Mouse (Mus musculus) lung, adult 2 months (tissue): Measurements from ENCODE around the gene Vac14.

Experiments used
- CTCF ChIP-seq: fragments of 200-500 bp; IDR thresholded peaks from 2 replicates; pipeline ENCODE4 v1.5.1; 2011; ENCODE audit warnings: mild to moderate bottlenecking, low read length, control low read depth; ENCODE audit not compliant: insufficient read depth
- POLR2A ChIP-seq: fragments of 200-500 bp; IDR thresholded peaks from 2 replicates; pipeline ENCODE4 v1.6.1; 2011; ENCODE audit warnings: low read depth, mild to moderate bottlenecking, control low read depth, low read length, borderline replicate concordance; ENCODE audit errors: extremely low read depth

DNA sequence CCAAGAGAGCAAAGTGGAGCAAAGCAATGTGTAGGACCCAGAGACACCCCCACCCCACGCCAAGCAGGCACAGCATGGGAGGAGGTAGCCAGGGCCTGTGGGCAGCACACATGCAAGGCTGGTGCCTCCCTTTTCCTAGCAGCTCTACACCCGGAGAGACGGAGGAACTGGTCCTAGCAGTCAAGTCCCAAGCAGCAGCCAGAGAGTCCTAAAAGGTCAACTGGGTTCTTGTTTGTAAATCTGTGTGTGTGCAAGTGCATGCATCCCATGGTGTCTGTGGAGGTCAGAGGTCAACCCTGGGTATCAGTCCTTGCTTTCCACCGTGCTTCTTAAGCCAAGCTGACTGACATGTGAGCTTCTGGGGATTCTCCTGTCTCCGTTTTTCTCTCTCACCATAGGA lies 75.8 kb downstream of the Vac14 start:
- TF ChIP-seq CTCF (no peak), POLR2A (no peak)
